Mouse (Mus musculus) B cell, adult 2 months (primary cell): Measurements from ENCODE around the gene Hs6st1.

Source experiments
- DNase-seq, 2 experiments: peaks; one replicate each; pipeline ENCODE4 v3.0.0; 2022

Gene Hs6st1

DNA sequence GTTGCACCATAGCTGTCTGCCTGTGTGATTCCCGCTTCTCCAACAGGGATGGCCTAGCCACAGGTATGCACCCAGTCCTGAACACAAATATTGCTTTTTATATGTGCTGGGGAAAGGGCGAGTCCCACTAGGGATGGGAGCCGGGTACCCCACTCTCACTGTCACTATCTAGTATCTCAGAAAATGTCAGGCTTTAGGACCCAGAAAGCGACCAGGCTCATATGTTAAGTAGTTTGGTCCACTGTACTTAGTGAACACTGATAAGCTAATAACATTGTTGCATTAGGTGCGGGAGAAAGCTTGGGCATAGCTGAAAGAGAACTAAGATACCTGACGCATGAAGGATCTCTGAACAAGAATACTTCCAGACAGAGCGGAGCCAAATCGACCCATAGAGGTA is 63.6 kb downstream of the Hs6st1 start:
- DNase-seq, result no peak

DNA sequence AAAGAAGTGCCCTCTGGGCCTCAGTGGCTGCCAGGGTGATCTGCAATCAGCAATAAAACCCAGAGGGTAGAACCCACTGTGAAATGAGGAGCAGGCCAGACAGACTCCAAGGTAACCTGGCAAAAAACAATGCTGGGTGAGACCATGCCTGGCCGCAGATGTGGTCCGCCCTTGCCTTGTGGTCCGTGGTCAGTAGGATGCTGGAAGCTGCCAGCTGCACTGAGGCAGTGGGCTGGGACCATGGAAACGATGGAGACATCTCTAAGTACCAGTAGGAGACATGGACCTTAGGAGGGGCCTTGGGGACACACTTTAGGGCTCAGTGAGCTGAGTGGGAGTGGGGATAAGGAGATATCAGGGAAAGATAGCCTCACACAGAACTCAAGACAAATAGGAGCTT is 64.0 kb downstream of the Hs6st1 start:
- no peak for DNase-seq

DNA sequence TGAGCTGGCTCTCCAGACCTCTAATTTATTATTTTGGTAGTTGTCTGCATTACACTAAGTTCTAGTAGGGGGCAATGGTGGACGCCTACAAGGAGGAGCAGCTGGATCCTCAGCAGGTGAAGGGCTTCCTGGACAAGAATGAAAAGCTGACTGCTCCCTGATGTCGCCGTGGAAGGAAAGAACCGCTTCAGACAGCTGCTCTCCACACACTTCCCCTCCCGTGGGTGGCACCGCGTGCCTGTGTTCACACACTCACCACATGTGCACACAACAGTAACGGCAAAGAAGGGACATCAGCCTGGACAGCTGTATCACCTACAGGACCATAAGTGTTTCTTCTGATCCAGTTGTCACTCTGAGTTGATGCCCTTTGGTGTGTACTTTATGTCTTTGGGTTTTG is 64.8 kb downstream of the Hs6st1 start:
- DNase-seq, result peak; percentile 37 to 42

DNA sequence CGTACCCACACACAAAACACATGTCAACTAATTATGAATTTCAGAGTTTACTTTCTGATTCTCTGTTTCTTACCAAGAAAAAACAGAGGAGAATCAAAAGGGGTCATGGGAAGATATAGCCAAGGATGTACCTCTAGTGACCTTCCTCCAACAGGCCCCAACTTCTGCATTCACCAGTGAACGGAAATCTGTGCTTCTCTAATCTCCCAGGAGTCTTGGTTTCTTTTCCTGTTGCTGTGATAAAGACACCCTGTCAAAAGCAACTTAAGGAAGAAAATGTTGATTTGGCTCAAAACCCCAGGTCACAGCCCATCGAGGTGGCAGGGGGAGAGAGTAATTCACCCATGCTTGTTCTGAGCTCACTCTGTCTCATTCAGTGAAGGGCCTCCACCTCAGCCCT is 65.4 kb downstream of the Hs6st1 start:
- DNase-seq, result peak; percentile 14 to 22

DNA sequence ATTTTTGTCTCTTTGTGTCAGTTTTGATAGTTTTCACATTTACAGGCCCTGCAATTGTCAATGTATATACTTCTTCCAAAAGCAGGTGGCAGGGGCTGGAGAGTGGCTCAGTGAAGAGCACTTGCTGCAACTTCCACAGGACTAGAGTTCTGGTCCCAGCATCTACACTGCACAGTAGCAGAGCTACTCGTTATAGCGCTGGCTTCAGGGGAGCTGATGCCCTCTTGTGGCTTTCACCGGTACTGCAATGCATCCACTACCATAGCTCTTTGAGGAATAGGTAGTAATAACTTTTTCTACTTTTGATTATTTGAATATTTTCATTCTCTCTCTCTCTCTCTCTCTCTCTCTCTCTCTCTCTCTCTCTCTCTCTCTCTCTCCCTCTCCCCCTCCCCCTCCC is 66.4 kb downstream of the Hs6st1 start:
- DNase-seq, result peak; percentile 86 to 87

DNA sequence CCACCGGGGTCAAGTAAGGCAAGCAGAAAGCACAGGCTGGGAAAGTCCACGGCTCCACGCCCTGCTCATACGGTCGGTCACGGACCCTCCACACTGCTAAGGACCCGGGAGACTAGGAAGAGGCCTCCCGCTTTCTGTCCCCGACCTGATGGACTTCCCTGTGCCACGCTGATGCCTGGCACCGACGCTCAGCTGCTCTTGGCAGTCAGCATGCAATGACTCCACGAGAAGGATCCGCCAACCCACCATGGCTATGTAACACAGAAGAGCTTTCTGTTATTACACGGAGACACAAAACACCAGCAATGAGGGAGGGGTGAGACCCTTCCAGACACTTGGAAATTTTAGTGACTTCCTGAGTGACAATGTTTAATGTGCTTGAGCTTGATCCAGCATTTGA is 72.1 kb downstream of the Hs6st1 start:
- DNase-seq, result no peak

DNA sequence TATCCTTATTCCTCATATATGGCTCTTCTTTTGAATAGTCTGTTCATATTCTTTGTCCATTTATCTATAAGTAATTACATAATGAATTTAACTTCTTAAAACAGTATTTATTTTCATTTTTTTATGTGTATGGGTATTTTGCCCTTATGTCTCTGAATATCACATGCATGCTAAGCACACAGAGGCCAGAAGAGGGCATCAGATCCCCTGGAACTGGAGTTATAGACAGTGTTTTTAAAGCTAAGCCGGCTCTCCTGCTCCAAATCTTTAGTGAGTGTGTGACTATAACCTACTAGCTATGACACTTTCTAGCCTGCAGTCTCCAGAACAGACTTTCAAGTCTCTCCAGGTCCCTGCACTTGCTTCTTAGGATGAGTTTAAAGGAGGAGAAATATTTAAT is 76.8 kb downstream of the Hs6st1 start:
- peak; percentile 41 to 54 for DNase-seq

DNA sequence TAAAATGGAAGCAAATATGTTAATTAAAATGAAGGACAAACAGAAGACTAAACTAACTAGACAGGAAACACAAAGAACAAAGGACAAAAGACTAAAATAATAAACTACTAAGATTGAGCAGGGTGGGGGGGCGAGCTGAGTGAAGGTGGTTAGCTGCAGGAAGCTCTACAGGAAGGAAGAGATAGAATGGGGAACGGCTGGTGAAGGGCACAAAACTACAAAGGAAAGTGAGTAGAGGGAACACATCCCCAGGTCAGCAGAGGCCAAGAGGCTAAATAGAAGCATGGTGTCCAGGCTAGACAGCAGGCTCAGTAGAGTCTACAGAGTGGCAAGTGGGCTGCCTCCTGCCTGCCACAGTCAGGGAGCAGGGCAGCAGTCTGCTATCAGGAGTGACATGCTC is 80.6 kb downstream of the Hs6st1 start:
- no peak for DNase-seq

DNA sequence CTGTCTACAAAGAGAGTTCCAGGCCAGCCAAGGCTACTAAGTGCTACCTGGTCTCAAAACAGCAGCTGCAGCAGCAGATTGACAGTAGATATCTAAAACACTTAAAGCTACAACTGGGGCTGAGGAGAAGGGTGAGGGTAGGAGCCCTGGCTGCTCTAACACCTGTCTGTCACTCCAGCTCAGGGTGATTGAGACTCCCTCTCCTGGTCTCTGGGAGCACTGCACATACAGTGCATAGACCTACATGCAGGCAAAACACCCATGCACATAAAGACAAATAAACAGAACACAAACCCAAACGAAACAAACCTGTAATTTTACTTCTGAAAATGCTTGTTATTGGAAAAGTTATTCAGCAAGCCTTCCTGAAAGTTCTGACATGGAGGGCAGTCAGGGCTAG is 81.2 kb downstream of the Hs6st1 start:
- DNase-seq, result peak; percentile 54 to 60
